Mouse (Mus musculus) retina, embryonic 14.5 days (tissue): Measurements from ENCODE around the gene Clip1.
"Not testable (repeated sequence)": the region's sequence is repeated elsewhere in the genome, so short reads cannot be mapped to it uniquely, and the experiment has no call there.

Experiments
- DNase-seq: peaks from one replicate; pipeline ENCODE4 v3.0.0-alpha.2; 2015; ENCODE audit warnings: low spot score

Gene Clip1

GRCm38 (mm10) chr5:123684221-123685144, at the start of gene Clip1:
Clip1 (minus strand) TSS chr5:123684618.
- peak; percentile 70 for DNase-seq

- DNase-seq, result no peak
Observed at GRCm38 (mm10) chr5:123730981-123731380, 46.6 kb upstream of the Clip1 start.

- DNase-seq, result not testable (repeated sequence)
Observed at GRCm38 (mm10) chr5:123723816-123724215, 39.4 kb upstream of the Clip1 start.

- peak; percentile 100 for DNase-seq
Observed at GRCm38 (mm10) chr5:123720328-123721311, 36.2 kb upstream of the Clip1 start, which contains the start of gene Zcchc8. Zcchc8 (minus strand) TSS chr5:123721100.

- no peak for DNase-seq
Observed at GRCm38 (mm10) chr5:123714622-123715021, 30.2 kb upstream of the Clip1 start.

- DNase-seq, result no peak
Observed at GRCm38 (mm10) chr5:123713782-123714181, 29.4 kb upstream of the Clip1 start.

GRCm38 (mm10) chr5:123709571-123709970, 25.2 kb upstream of the Clip1 start:
- no peak for DNase-seq

- DNase-seq, result no peak
Observed at GRCm38 (mm10) chr5:123708598-123708997, 24.2 kb upstream of the Clip1 start.

GRCm38 (mm10) chr5:123700625-123701024, 16.2 kb upstream of the Clip1 start:
- DNase-seq, result no peak

GRCm38 (mm10) chr5:123699198-123699597, 14.8 kb upstream of the Clip1 start:
- DNase-seq, result peak; percentile 86

GRCm38 (mm10) chr5:123696961-123697360, 12.5 kb upstream of the Clip1 start:
- DNase-seq, result no peak

- DNase-seq, result no peak
Observed at GRCm38 (mm10) chr5:123696244-123696643, 11.8 kb upstream of the Clip1 start.

GRCm38 (mm10) chr5:123694468-123694867, 10.1 kb upstream of the Clip1 start:
- DNase-seq, result no peak

GRCm38 (mm10) chr5:123683377-123684220, 819 bp downstream of the Clip1 start:
- peak; percentile 56 for DNase-seq

- DNase-seq, result peak; percentile 41
Observed at GRCm38 (mm10) chr5:123683043-123683376, 1.4 kb downstream of the Clip1 start.

GRCm38 (mm10) chr5:123682372-123682771, 2.0 kb downstream of the Clip1 start:
- no peak for DNase-seq

GRCm38 (mm10) chr5:123679546-123680263, 4.7 kb downstream of the Clip1 start:
- no peak for DNase-seq

- DNase-seq, result no peak
Observed at GRCm38 (mm10) chr5:123679106-123679505, 5.3 kb downstream of the Clip1 start.

GRCm38 (mm10) chr5:123675717-123676116, 8.7 kb downstream of the Clip1 start:
- DNase-seq, result no peak

GRCm38 (mm10) chr5:123675221-123675620, 9.2 kb downstream of the Clip1 start:
- DNase-seq, result no peak

- DNase-seq, result no peak
Observed at GRCm38 (mm10) chr5:123671473-123671820, 13.0 kb downstream of the Clip1 start.
